1 mouse cellular context compared by ENCODE assay signal in the genomic region with DNA sequence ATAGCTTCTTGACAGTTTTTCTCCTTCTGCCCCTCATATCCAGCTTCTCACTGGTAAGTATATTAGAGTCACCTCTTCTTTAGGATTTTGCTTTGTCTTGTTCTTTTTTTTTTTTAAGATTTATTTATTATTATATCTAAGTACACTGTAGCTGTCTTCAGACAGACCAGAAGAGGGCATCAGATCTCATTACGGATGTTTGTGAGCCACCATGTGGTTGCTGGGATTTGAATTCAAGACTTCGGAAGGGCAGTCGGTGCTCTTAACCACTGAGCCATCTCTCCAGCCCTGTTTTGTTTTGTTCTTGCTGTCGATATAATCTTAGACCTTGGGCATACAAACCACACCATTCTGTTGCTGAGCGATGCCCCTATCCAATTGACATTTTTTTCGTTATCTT.
TF ChIP-seq lines count a peak whose summit lies in the region.

A gene (minus strand): TSS at position 155 of the 400 bp plus-strand sequence.

TF ChIP-seq in CH12.LX, 34 proteins besides CTCF, POLR2A, EP300 and RAD21 (continued from another document):
- peak; percentile 11; the same call in 1 of the 2 replicates for TF ChIP-seq MAX (IDR thresholded peaks at IDR 0.05; ENCODE audit: low read length)
- 0 out of 2 replicates have a peak, but pooled peaks have one; percentile 11 for TF ChIP-seq NELFE (IDR thresholded peaks at IDR 0.05; ENCODE audit: low read depth, low read length)
- 0 out of 2 replicates have a peak, but pooled peaks have one; percentile 1 for TF ChIP-seq JUND (conservative IDR thresholded peaks at IDR 0.05; ENCODE audit: low read depth, low read length)
TF ChIP-seq in CH12.LX: peak in this region for 5; not testable (repeated sequence) for 29.
